Mouse (Mus musculus) MEL (cell line): ENCODE data around the gene Cryba1.

Source experiments
- CHD2 ChIP-seq: IDR thresholded peaks from 2 replicates; pipeline ENCODE4 v1.6.1; 2011; ENCODE audit warnings: low read length, improper control_type of control experiment
- CTCF ChIP-seq, 3 experiments: IDR thresholded peaks in 2 of 3; conservative IDR thresholded peaks in 1 of 3; 2 replicates each; pipeline ENCODE4 v1.5.1; 2011 to 2012; ENCODE audit warnings: low read length in 3 of 3, low read depth in 2 of 3, mild to moderate bottlenecking in 2 of 3, improper control_type of control experiment in 1 of 3, inconsistent platforms in 1 of 3, mixed read lengths in 1 of 3, moderate library complexity in 1 of 3; ENCODE audit not compliant: control insufficient read depth in 1 of 3, insufficient read depth in 1 of 3, poor library complexity in 1 of 3, severe bottlenecking in 1 of 3
- ELF1 ChIP-seq: IDR thresholded peaks from 2 replicates; pipeline ENCODE4 v1.6.1; 2014; ENCODE audit warnings: low read depth, mild to moderate bottlenecking, inconsistent platforms, low read length, improper control_type of control experiment, moderate library complexity
- EP300 ChIP-seq, 2 experiments: IDR thresholded peaks; 2 replicates each; pipeline ENCODE4 v1.6.1; 2011; ENCODE audit warnings: improper control_type of control experiment in 2 of 2, low read length in 2 of 2, low read depth in 1 of 2, mild to moderate bottlenecking in 1 of 2
- GABPA ChIP-seq: IDR thresholded peaks from 2 replicates; pipeline ENCODE4 v1.6.1; 2012; ENCODE audit warnings: low read depth, mild to moderate bottlenecking, inconsistent platforms, low read length, improper control_type of control experiment, moderate library complexity
- POLR2A ChIP-seq, 2 experiments: IDR thresholded peaks; 2 replicates each; pipeline ENCODE4 v1.6.1; 2011 to 2012; ENCODE audit warnings: low read length in 2 of 2, mild to moderate bottlenecking in 2 of 2, control low read depth in 1 of 2, improper control_type of control experiment in 1 of 2, low read depth in 1 of 2, moderate library complexity in 1 of 2; ENCODE audit not compliant: control insufficient read depth in 1 of 2, insufficient read depth in 1 of 2, poor library complexity in 1 of 2
- RCOR1 ChIP-seq: IDR thresholded peaks from 2 replicates; pipeline ENCODE4 v1.6.1; 2012; ENCODE audit warnings: low read depth, mild to moderate bottlenecking, inconsistent platforms, low read length, improper control_type of control experiment
- TCF12 ChIP-seq: IDR thresholded peaks from 2 replicates; pipeline ENCODE4 v1.6.1; 2014; ENCODE audit warnings: low read depth, mild to moderate bottlenecking, inconsistent platforms, low read length, improper control_type of control experiment, moderate library complexity
- USF2 ChIP-seq, 2 experiments: IDR thresholded peaks; 2 replicates each; pipeline ENCODE4 v1.6.1; 2011 to 2012; ENCODE audit warnings: improper control_type of control experiment in 2 of 2, low read length in 2 of 2, borderline replicate concordance in 1 of 2, inconsistent platforms in 1 of 2, low read depth in 1 of 2, mild to moderate bottlenecking in 1 of 2; ENCODE audit not compliant: insufficient read depth in 1 of 2
- ZMIZ1 ChIP-seq: IDR thresholded peaks from 2 replicates; pipeline ENCODE4 v1.6.1; 2012; ENCODE audit warnings: low read depth, mild to moderate bottlenecking, inconsistent platforms, low read length, improper control_type of control experiment, moderate library complexity

DNA sequence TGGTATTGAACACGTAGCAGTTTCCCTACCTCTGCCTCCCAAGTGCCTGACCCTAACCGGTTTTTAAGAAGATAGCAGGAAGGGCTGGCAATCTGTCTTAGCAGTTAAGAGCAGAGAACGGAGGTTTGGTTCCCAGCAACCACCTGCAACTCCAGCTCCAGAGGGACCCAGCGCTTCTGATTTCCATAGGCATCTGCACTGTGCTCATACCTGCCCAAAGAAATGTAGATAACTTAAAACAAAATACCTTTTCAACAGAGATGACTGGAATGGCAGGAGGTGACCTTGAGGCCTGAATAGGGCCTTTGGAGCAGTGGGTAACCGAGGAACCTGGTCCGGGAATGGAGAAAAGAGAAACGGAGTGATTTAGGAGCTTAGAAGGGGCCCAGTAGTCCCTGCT lies 13.5 kb upstream of the Cryba1 start:
- TF ChIP-seq CTCF (IDR thresholded peaks at IDR 0.05 in 2 of 3, conservative IDR thresholded peaks at IDR 0.05 in 1 of 3; ENCODE audit: control insufficient read depth in 1 of 3, insufficient read depth in 1 of 3, low read depth in 2 of 3, low read length in 3 of 3, poor library complexity in 1 of 3, severe bottlenecking in 1 of 3) (no peak), ZMIZ1 (no peak), RCOR1 (no peak), GABPA (no peak), POLR2A (IDR thresholded peaks at IDR 0.05; ENCODE audit: control insufficient read depth in 1 of 2, insufficient read depth in 1 of 2, low read depth in 1 of 2, low read length in 2 of 2, poor library complexity in 1 of 2) (no peak), EP300 (IDR thresholded peaks at IDR 0.05; ENCODE audit: low read depth in 1 of 2, low read length in 2 of 2) (no peak), TCF12 (no peak), CHD2 (no peak), USF2 (IDR thresholded peaks at IDR 0.05; ENCODE audit: borderline replicate concordance in 1 of 2, insufficient read depth in 1 of 2, low read depth in 1 of 2, low read length in 2 of 2) (no peak), ELF1 (no peak)
